Mouse (Mus musculus): ENCODE data around the gene Hdhd3. TPM values are rescaled to one million over a fixed set of nuclear protein-coding genes. Genes with fewer than 3 reads are reported as not detected.
A peak's percentile ranks its signal among the peaks of the same experiment; 100 is the strongest.

Hdhd3 gene
- polyA plus RNA-seq, 1 experiment from 2014 or later, result 14.8 TPM

GRCm38 (mm10) chr4:62502969-62503368, 298 bp downstream of the Hdhd3 start:
- Histone ChIP-seq H3K9ac (ENCODE audit: low read length) (no peak overlapping the region), H3K27me3 (ENCODE audit: control insufficient read depth, insufficient read depth, low read length) (no peaks in the 10 kb centered on the region), H3K4me3 (ENCODE audit: low read depth, low read length) (no peak overlapping the region), H3K4me1 (ENCODE audit: control insufficient read depth, insufficient read depth, low read length) (peaks cover 3% of the 10 kb centered on the region; the same call in 1 of the 2 replicates), H3K9me3 (ENCODE audit: control insufficient read depth, low read length) (no peaks in the 10 kb centered on the region), H3K4me2 (ENCODE audit: low read depth) (no peak overlapping the region), H3K27ac (ENCODE audit: low read depth, low read length) (no peak overlapping the region), H3K36me3 (ENCODE audit: control insufficient read depth, insufficient read depth, low read length) (no peaks in the 10 kb centered on the region; the same call in 1 of the 2 replicates)
- DNase-seq (ENCODE audit: low spot score) (no peak), ATAC-seq (ENCODE audit: insufficient read depth, low FRiP score, low TSS enrichment) (no peak)
- 82% methylated on average over 7 of the region's 7 CpGs for WGBS

- Histone ChIP-seq H3K27me3 (ENCODE audit: control insufficient read depth, insufficient read depth, low read length) (no peaks in the 10 kb centered on the region), H3K4me3 (ENCODE audit: low read depth, low read length) (peak overlapping the region; percentile 68), H3K4me1 (ENCODE audit: control insufficient read depth, insufficient read depth, low read length) (peaks cover 3% of the 10 kb centered on the region; the same call in 1 of the 2 replicates), H3K9me3 (ENCODE audit: control insufficient read depth, low read length) (no peaks in the 10 kb centered on the region), H3K4me2 (ENCODE audit: low read depth) (peak overlapping the region; percentile 59), H3K27ac (ENCODE audit: low read depth, low read length) (no peak overlapping the region), H3K9ac (ENCODE audit: low read length) (peak overlapping the region; percentile 63), H3K36me3 (ENCODE audit: control insufficient read depth, insufficient read depth, low read length) (no peaks in the 10 kb centered on the region; the same call in 1 of the 2 replicates)
- ATAC-seq (ENCODE audit: insufficient read depth, low FRiP score, low TSS enrichment) (peak; percentile 97), DNase-seq (ENCODE audit: low spot score) (peak; percentile 93)
- 4% methylated on average over 38 of the region's 38 CpGs for WGBS
Observed at GRCm38 (mm10) chr4:62501964-62502732, 1.1 kb downstream of the Hdhd3 start.

- H3K4me2 ChIP-seq (ENCODE audit: low read depth), result peak overlapping the region; percentile 59
- no peak for DNase-seq (ENCODE audit: low spot score)
- ATAC-seq (ENCODE audit: insufficient read depth, low FRiP score, low TSS enrichment), result no peak; the same call in 1 of the 2 replicates
- H3K4me3 ChIP-seq (ENCODE audit: low read depth, low read length), result peak overlapping the region; percentile 68
- peaks cover 3% of the 10 kb centered on the region; the same call in 1 of the 2 replicates for H3K4me1 ChIP-seq (ENCODE audit: control insufficient read depth, insufficient read depth, low read length)
- peak overlapping the region; percentile 63 for H3K9ac ChIP-seq (ENCODE audit: low read length)
- no peaks in the 10 kb centered on the region for H3K27me3 ChIP-seq (ENCODE audit: control insufficient read depth, insufficient read depth, low read length)
- H3K36me3 ChIP-seq (ENCODE audit: control insufficient read depth, insufficient read depth, low read length), result no peaks in the 10 kb centered on the region; the same call in 1 of the 2 replicates
- no peaks in the 10 kb centered on the region for H3K9me3 ChIP-seq (ENCODE audit: control insufficient read depth, low read length)
- no peak overlapping the region for H3K27ac ChIP-seq (ENCODE audit: low read depth, low read length)
- WGBS, result 5% methylated on average over 7 of the region's 7 CpGs
Observed at GRCm38 (mm10) chr4:62501534-62501933, 1.7 kb downstream of the Hdhd3 start.

GRCm38 (mm10) chr4:62500799-62501198, 2.5 kb downstream of the Hdhd3 start:
- no peaks in the 10 kb centered on the region; the same call in 1 of the 2 replicates for H3K36me3 ChIP-seq (ENCODE audit: control insufficient read depth, insufficient read depth, low read length)
- H3K9ac ChIP-seq (ENCODE audit: low read length), result no peak overlapping the region
- no peak overlapping the region for H3K27ac ChIP-seq (ENCODE audit: low read depth, low read length)
- H3K4me2 ChIP-seq (ENCODE audit: low read depth), result no peak overlapping the region
- no peaks in the 10 kb centered on the region for H3K9me3 ChIP-seq (ENCODE audit: control insufficient read depth, low read length)
- no peaks in the 10 kb centered on the region for H3K27me3 ChIP-seq (ENCODE audit: control insufficient read depth, insufficient read depth, low read length)
- no peak overlapping the region for H3K4me3 ChIP-seq (ENCODE audit: low read depth, low read length)
- 88% methylated on average over 4 of the region's 4 CpGs for WGBS
- no peak for ATAC-seq (ENCODE audit: insufficient read depth, low FRiP score, low TSS enrichment)
- DNase-seq (ENCODE audit: low spot score), result no peak
- peaks cover 3% of the 10 kb centered on the region; the same call in 1 of the 2 replicates for H3K4me1 ChIP-seq (ENCODE audit: control insufficient read depth, insufficient read depth, low read length)

- no peak overlapping the region for H3K9ac ChIP-seq (ENCODE audit: low read length)
- no peak overlapping the region for H3K4me2 ChIP-seq (ENCODE audit: low read depth)
- H3K27me3 ChIP-seq (ENCODE audit: control insufficient read depth, insufficient read depth, low read length), result no peaks in the 10 kb centered on the region
- no peak overlapping the region for H3K4me3 ChIP-seq (ENCODE audit: low read depth, low read length)
- ATAC-seq (ENCODE audit: insufficient read depth, low FRiP score, low TSS enrichment), result no peak
- WGBS, result 84% methylated on average over 8 of the region's 8 CpGs
- H3K27ac ChIP-seq (ENCODE audit: low read depth, low read length), result no peak overlapping the region
- no peaks in the 10 kb centered on the region; the same call in 1 of the 2 replicates for H3K36me3 ChIP-seq (ENCODE audit: control insufficient read depth, insufficient read depth, low read length)
- no peaks in the 10 kb centered on the region for H3K9me3 ChIP-seq (ENCODE audit: control insufficient read depth, low read length)
- no peak for DNase-seq (ENCODE audit: low spot score)
- H3K4me1 ChIP-seq (ENCODE audit: control insufficient read depth, insufficient read depth, low read length), result peaks cover 3% of the 10 kb centered on the region; the same call in 1 of the 2 replicates
Observed at GRCm38 (mm10) chr4:62496815-62497214, 6.5 kb downstream of the Hdhd3 start.

- ATAC-seq (ENCODE audit: insufficient read depth, low FRiP score, low TSS enrichment) (no peak), DNase-seq (ENCODE audit: low spot score) (no peak)
- Histone ChIP-seq H3K27me3 (ENCODE audit: control insufficient read depth, insufficient read depth, low read length) (no peaks in the 10 kb centered on the region), H3K4me3 (ENCODE audit: low read depth, low read length) (no peak overlapping the region), H3K4me1 (ENCODE audit: control insufficient read depth, insufficient read depth, low read length) (no peaks in the 10 kb centered on the region), H3K9ac (ENCODE audit: low read length) (no peak overlapping the region), H3K27ac (ENCODE audit: low read depth, low read length) (no peak overlapping the region), H3K9me3 (ENCODE audit: control insufficient read depth, low read length) (no peaks in the 10 kb centered on the region), H3K4me2 (ENCODE audit: low read depth) (no peak overlapping the region), H3K36me3 (ENCODE audit: control insufficient read depth, insufficient read depth, low read length) (no peaks in the 10 kb centered on the region; the same call in 1 of the 2 replicates)
- 82% methylated on average over 8 of the region's 8 CpGs for WGBS
Observed at GRCm38 (mm10) chr4:62495946-62496345, 7.3 kb downstream of the Hdhd3 start.

GRCm38 (mm10) chr4:62494230-62494629, 9.0 kb downstream of the Hdhd3 start:
- DNase-seq (ENCODE audit: low spot score) (no peak), ATAC-seq (ENCODE audit: insufficient read depth, low FRiP score, low TSS enrichment) (no peak)
- no peak overlapping the region for H3K9ac ChIP-seq (ENCODE audit: low read length)
- H3K36me3 ChIP-seq (ENCODE audit: control insufficient read depth, insufficient read depth, low read length), result no peaks in the 10 kb centered on the region; the same call in 1 of the 2 replicates
- no peaks in the 10 kb centered on the region for H3K9me3 ChIP-seq (ENCODE audit: control insufficient read depth, low read length)
- no peaks in the 10 kb centered on the region for H3K27me3 ChIP-seq (ENCODE audit: control insufficient read depth, insufficient read depth, low read length)
- no peak overlapping the region for H3K4me2 ChIP-seq (ENCODE audit: low read depth)
- no peak overlapping the region for H3K27ac ChIP-seq (ENCODE audit: low read depth, low read length)
- no peaks in the 10 kb centered on the region for H3K4me1 ChIP-seq (ENCODE audit: control insufficient read depth, insufficient read depth, low read length)
- H3K4me3 ChIP-seq (ENCODE audit: low read depth, low read length), result no peak overlapping the region
- 74% methylated on average over 9 of the region's 9 CpGs for WGBS

- no peak for ATAC-seq (ENCODE audit: insufficient read depth, low FRiP score, low TSS enrichment)
- H3K27ac ChIP-seq (ENCODE audit: low read depth, low read length), result no peak overlapping the region
- H3K9ac ChIP-seq (ENCODE audit: low read length), result no peak overlapping the region
- H3K36me3 ChIP-seq (ENCODE audit: control insufficient read depth, insufficient read depth, low read length), result no peaks in the 10 kb centered on the region
- no peaks in the 10 kb centered on the region for H3K27me3 ChIP-seq (ENCODE audit: control insufficient read depth, insufficient read depth, low read length)
- WGBS, result 94% methylated on average over 2 of the region's 2 CpGs
- H3K4me1 ChIP-seq (ENCODE audit: control insufficient read depth, insufficient read depth, low read length), result no peaks in the 10 kb centered on the region
- H3K4me3 ChIP-seq (ENCODE audit: low read depth, low read length), result no peak overlapping the region
- H3K9me3 ChIP-seq (ENCODE audit: control insufficient read depth, low read length), result no peaks in the 10 kb centered on the region
- DNase-seq (ENCODE audit: low spot score), result no peak
- no peak overlapping the region for H3K4me2 ChIP-seq (ENCODE audit: low read depth)
Observed at GRCm38 (mm10) chr4:62492682-62493081, 10.6 kb downstream of the Hdhd3 start.

GRCm38 (mm10) chr4:62487914-62488313, 15.4 kb downstream of the Hdhd3 start:
- no peak overlapping the region for H3K4me3 ChIP-seq (ENCODE audit: low read depth, low read length)
- ATAC-seq (ENCODE audit: insufficient read depth, low FRiP score, low TSS enrichment) (no peak), DNase-seq (ENCODE audit: low spot score) (no peak)
- H3K9me3 ChIP-seq (ENCODE audit: control insufficient read depth, low read length), result no peaks in the 10 kb centered on the region
- 70% methylated on average over 2 of the region's 2 CpGs for WGBS
- no peak overlapping the region for H3K4me2 ChIP-seq (ENCODE audit: low read depth)
- no peaks in the 10 kb centered on the region for H3K27me3 ChIP-seq (ENCODE audit: control insufficient read depth, insufficient read depth, low read length)
- H3K27ac ChIP-seq (ENCODE audit: low read depth, low read length), result no peak overlapping the region
- no peaks in the 10 kb centered on the region for H3K36me3 ChIP-seq (ENCODE audit: control insufficient read depth, insufficient read depth, low read length)
- no peaks in the 10 kb centered on the region for H3K4me1 ChIP-seq (ENCODE audit: control insufficient read depth, insufficient read depth, low read length)
- no peak overlapping the region for H3K9ac ChIP-seq (ENCODE audit: low read length)
